Mouse (Mus musculus) v-Abl transformed pro-B cells (cell line): Measurements from ENCODE around the gene Vmn1r192.
"Not testable (repeated sequence)": the region's sequence is repeated elsewhere in the genome, so short reads cannot be mapped to it uniquely, and the experiment has no call there.

Source experiments
- in situ Hi-C, 2 experiments: fragments of 400-800 bp; cut with MboI; formaldehyde crosslinking; loops; one replicate each; pipeline ENCODE4 v1.15.1; 2025; ENCODE audit not compliant: unreplicated experiment in 2 of 2

The Vmn1r192 gene

DNA sequence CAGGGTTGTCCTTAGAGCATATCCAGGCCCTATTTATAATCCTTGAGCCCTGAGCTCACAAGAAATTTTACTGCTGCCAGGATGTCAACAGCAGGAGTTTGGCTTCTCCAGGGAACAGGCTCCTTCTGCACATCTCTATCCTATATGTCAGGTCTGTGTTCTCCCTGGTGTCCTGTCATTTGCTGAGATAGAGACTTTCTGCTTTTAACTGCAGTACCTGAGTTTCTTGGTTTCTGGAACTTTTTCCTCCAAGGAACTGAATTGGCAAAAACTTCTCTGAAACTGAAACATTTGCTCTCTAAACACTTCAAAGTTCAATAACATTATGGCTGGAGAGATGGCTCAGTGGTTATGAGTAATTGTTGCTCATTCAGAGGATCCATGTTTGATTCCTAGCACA, at the start of gene Vmn1r192:
Vmn1r192 (minus strand) TSS at position 101 of the 400 bp plus-strand sequence.
- in situ Hi-C loops: no loop called here

DNA sequence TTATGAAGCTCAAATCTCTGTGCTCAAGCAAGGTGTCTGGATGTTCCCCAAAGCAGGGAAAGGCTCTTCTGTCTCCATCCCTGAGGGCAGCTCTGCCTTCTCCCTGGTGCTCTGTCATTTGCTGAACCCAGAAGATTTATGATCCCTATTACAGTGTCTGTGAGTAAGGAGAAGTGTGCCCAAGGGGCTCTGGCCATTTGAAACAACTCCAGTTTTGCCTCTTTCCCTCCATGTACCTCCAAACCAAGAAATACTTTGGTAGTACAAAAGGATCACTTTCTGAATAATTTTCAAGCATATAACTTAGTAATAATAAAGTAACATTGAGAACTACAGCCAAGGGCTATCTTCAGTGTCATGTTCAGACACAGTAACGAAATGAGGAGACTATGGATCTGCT, 32.1 kb upstream of the Vmn1r192 start, which contains the start of gene Vmn1r193:
Vmn1r193 (minus strand) TSS at position 101 of the 400 bp plus-strand sequence.
- in situ Hi-C loops: not testable (repeated sequence)

DNA sequence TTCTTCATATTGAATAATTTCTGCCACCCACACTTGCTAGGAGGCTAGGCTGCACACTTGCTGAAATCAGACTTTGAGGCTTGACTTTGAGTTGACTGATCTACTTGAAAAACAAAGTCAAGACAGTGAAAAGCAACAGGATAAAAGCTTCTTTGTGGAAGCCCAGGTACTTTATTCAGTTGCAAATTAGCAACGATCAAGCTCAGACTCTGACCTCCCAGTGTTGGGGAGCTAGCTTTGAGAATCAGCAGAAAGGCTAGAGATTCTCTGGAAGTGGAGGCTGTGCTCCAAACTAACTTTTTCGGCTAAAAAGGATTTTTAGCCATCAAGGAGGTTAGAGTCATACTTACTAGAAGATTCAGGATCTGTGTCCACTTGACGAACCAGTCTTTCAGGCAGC, 1.8 kb upstream of the Vmn1r192 start:
- in situ Hi-C loops: not testable (repeated sequence)

DNA sequence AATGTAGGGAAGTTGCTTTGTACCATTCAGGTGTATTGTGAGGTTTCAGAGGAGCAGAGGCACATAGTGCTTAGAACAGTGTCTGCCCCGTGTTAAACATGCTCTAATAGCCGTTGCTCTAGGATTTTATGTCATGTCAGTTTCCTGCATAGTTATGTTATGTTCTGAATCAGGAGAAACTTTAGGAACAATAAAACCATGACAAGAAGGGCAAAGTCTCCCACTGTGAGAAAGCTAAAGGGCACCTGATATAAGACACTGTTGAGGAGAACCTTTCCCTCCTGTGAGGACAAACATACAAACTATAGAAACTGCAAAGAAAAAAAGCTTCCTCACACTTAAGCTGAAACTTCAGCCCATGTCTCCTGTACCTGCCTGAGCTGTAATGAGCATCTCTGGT, 556 bp downstream of the Vmn1r192 start:
- in situ Hi-C loops: no loop called here

DNA sequence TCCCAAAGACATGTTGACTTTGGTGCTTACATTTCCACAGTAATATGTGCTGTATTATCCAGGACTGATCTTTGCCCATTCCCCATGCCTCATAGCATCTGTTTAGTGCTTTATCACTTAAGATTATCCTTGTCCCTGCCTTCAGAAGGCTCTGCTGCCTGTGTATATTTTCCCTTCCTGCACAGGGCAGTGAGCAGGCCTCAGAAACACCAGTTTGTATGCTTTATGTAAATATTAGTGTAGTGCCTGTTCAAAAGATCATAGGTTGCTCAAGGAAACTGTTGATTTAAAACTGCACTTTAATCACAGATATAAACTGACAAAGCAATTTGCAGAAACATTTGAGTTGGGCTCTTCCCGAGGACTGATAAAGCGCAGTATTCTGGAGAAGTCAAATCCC, 1.6 kb downstream of the Vmn1r192 start:
- in situ Hi-C loops: no loop called here

DNA sequence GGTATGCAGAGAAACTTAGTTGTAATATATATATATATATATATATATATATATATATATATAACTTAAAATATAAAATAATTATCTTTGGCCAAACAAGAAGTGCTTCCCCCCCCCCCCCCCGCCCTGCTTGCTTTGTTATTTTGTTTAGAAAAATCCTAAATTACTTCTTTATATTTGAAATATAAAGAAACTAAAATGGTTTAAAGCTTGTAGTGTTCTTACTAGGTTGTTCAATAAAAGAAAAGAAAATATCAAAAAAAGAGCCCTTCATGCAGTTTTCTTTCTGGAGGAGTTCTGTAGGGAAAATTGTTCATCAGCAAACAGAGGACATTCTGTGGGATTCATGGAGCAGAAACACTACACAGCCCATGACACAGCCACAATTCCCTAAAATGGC, 7.1 kb downstream of the Vmn1r192 start, which contains the start of gene Vmn1r191:
Vmn1r191 (minus strand) TSS at position 101 of the 400 bp plus-strand sequence.
- in situ Hi-C loops: no loop called here

DNA sequence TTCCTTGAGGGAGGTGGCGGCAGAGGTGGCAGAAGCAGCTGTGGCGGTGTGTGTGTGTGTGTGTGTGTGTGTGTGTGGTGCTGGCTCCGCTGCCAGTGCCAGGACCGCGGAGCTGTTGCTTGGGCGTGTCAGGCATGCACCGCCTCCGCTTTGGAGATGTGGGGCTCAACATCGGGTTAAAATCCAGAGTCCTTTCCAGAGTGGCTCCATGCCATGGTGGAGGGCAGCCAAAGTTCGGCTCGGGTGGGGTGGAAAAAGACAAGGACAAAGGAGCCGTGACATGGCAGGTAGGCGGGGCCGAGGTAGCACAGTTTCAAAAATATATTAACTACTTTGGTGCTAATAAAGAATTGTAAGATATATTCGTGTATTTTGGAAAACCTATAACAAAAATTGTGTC, 22.5 kb downstream of the Vmn1r192 start:
- in situ Hi-C loops: no loop called here

DNA sequence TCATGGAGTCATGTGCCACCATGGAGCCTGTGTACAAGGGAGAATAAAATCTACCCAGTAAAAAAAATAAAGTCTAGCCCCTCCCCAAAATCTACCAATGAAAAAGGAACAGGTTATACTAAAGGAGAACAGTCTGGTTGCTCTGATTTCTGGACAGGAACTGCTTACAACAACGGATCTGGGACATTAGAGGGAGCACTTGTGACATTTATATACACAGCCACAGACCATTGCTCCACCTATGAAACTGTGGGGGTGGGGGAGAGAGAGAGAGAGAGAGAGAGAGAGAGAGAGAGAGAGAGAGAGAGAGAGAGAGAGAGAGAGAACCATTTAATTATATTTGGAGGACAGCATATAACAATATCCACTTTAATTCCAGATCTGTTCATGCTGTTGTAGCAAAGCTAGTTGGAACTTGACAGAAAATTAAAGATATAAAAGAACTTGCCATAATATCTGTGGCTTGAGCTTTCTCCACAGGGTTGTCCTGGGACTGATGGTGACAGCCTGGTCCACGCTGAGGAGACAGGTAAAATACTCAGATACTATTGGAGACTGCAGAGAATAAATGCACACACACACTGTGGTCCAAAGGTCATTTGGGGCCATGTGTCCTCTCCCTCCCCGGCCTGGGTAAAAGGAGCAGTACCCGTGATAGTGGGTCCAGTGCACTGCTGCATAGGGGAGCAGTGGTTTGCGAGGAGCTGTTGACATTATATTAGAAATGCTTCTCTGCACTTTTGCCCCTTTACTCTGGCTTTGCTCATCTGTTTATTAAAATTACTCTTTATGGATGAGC, 54.2 kb downstream of the Vmn1r192 start:
- in situ Hi-C loops: not testable (repeated sequence)
